Mouse (Mus musculus) heart, adult 2 months (tissue): ENCODE data around the gene H2afy2.

Experiments used
- CTCF ChIP-seq: fragments of 200-600 bp; IDR thresholded peaks from 2 replicates; pipeline ENCODE4 v1.8.1; 2022; ENCODE audit warnings: antibody characterized with exemption, mild to moderate bottlenecking, moderate library complexity
- EP300 ChIP-seq: fragments of 200-500 bp; IDR thresholded peaks from 2 replicates; pipeline ENCODE4 v1.6.1; 2011; ENCODE audit warnings: low read depth, low read length, control low read depth; ENCODE audit not compliant: insufficient read depth
- POLR2A ChIP-seq: fragments of 200-500 bp; IDR thresholded peaks from 2 replicates; pipeline ENCODE4 v1.6.1; 2011; ENCODE audit warnings: mild to moderate bottlenecking, low read depth, low read length, control low read depth; ENCODE audit not compliant: insufficient read depth

GRCm38 (mm10) chr10:61704663-61705062 lies 79.3 kb downstream of the H2afy2 start:
- no peak for TF ChIP-seq EP300
- no peak for TF ChIP-seq POLR2A
- no peak for TF ChIP-seq CTCF
